Mouse (Mus musculus) CH12.LX (cell line): ENCODE measurements around the gene Ece1.

Source experiments
- CHD1 ChIP-seq: IDR thresholded peaks from 2 replicates; pipeline ENCODE4 v1.6.1; 2012; ENCODE audit warnings: low read depth, low read length, improper control_type of control experiment, inconsistent platforms
- CTCF ChIP-seq, 2 experiments: IDR thresholded peaks in 1 of 2; conservative IDR thresholded peaks in 1 of 2; 2 replicates each; pipeline ENCODE4 v1.5.1; 2011 to 2012; ENCODE audit warnings: low read depth in 2 of 2, low read length in 2 of 2, improper control_type of control experiment in 1 of 2, inconsistent platforms in 1 of 2, mild to moderate bottlenecking in 1 of 2, moderate library complexity in 1 of 2
- EP300 ChIP-seq: IDR thresholded peaks from 2 replicates; pipeline ENCODE4 v1.6.1; 2011; ENCODE audit warnings: low read length, improper control_type of control experiment
- JUND ChIP-seq: conservative IDR thresholded peaks from 2 replicates; pipeline ENCODE4 v1.6.1; 2011; ENCODE audit warnings: low read depth, low read length, improper control_type of control experiment
- KAT2A ChIP-seq: IDR thresholded peaks from 2 replicates; pipeline ENCODE4 v1.6.1; 2012; ENCODE audit warnings: low read length, improper control_type of control experiment, inconsistent platforms; ENCODE audit not compliant: insufficient replicate concordance
- MAX ChIP-seq: IDR thresholded peaks from 2 replicates; pipeline ENCODE4 v1.6.1; 2011; ENCODE audit warnings: low read length, improper control_type of control experiment
- MAZ ChIP-seq: IDR thresholded peaks from 2 replicates; pipeline ENCODE4 v1.6.1; 2012; ENCODE audit warnings: low read depth, mild to moderate bottlenecking, inconsistent platforms, low read length, improper control_type of control experiment, moderate library complexity
- MEF2A ChIP-seq: IDR thresholded peaks from 2 replicates; pipeline ENCODE4 v1.6.1; 2014; ENCODE audit warnings: low read depth, mild to moderate bottlenecking, inconsistent platforms, low read length, improper control_type of control experiment, borderline replicate concordance
- MXI1 ChIP-seq: IDR thresholded peaks from 2 replicates; pipeline ENCODE4 v1.6.1; 2011; ENCODE audit warnings: mild to moderate bottlenecking, low read depth, low read length, improper control_type of control experiment
- MYC ChIP-seq: IDR thresholded peaks from 2 replicates; pipeline ENCODE4 v1.6.1; 2011; ENCODE audit warnings: low read depth, mild to moderate bottlenecking, improper control_type of control experiment, low read length
- RAD21 ChIP-seq: IDR thresholded peaks from 2 replicates; pipeline ENCODE4 v1.6.1; 2011; ENCODE audit warnings: low read depth, mild to moderate bottlenecking, low read length, improper control_type of control experiment, moderate library complexity
- SIN3A ChIP-seq: IDR thresholded peaks from 2 replicates; pipeline ENCODE4 v1.6.1; 2012; ENCODE audit warnings: low read length, improper control_type of control experiment, inconsistent platforms
- TBP ChIP-seq: conservative IDR thresholded peaks from 2 replicates; pipeline ENCODE4 v1.6.1; 2011; ENCODE audit warnings: low read depth, low read length, improper control_type of control experiment
- UBTF ChIP-seq: IDR thresholded peaks from 2 replicates; pipeline ENCODE4 v1.6.1; 2012; ENCODE audit warnings: low read depth, mild to moderate bottlenecking, inconsistent platforms, low read length, improper control_type of control experiment, moderate library complexity

DNA sequence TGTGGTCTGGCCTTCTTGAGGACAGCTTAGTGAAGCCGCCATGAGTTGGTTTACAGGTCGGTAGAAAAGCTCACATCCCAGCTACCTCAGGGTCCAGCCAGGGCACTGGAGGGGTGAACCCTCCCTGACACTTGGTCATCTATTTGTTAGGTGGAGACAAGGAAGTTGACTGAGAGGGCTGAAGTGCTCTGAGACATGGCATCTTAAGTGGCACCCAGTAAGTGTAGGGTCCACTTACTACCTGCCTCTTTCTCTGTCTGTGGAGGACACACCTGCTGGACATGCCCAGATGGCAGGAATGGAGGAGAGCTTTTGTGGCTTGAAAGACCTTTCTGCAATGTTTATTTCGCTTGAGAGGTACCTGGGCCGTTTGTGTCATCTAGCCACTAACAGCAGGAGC lies 46.9 kb downstream of the Ece1 start:
- TF ChIP-seq CTCF (conservative IDR thresholded peaks at IDR 0.05 in 1 of 2, IDR thresholded peaks at IDR 0.05 in 1 of 2; ENCODE audit: low read depth in 2 of 2, low read length in 2 of 2) = no peak
- no peak for TF ChIP-seq TBP
- TF ChIP-seq EP300 = no peak
- no peak for TF ChIP-seq SIN3A
- TF ChIP-seq MYC = no peak
- TF ChIP-seq UBTF = no peak
- TF ChIP-seq MEF2A = no peak
- no peak for TF ChIP-seq RAD21
- no peak for TF ChIP-seq CHD1
- no peak for TF ChIP-seq JUND
- TF ChIP-seq KAT2A = no peak
- TF ChIP-seq MAZ = no peak
- no peak for TF ChIP-seq MXI1
- no peak for TF ChIP-seq MAX
